Mouse (Mus musculus): ENCODE results near the gene Tenm2. TPM values are rescaled to one million over a fixed set of nuclear protein-coding genes. Genes with fewer than 3 reads are reported as not detected.
A peak's percentile ranks its signal among the peaks of the same experiment; 100 is the strongest.

Tenm2 gene
- 0.85 and 1.1 TPM in 2 replicates for total RNA-seq (2021)
- long read RNA-seq = 0 reads

GRCm38 (mm10) chr11:37235914-37236600, at the start of gene Tenm2:
Gene Tenm2 (minus strand): TSS chr11:37235964.
- peak; percentile 28 for DNase-seq

- no peak for DNase-seq
Measured at GRCm38 (mm10) chr11:37285186-37285585, 49.4 kb upstream of the Tenm2 start.

GRCm38 (mm10) chr11:37248796-37249195, 13.0 kb upstream of the Tenm2 start:
- no peak for DNase-seq

- no peak for DNase-seq
Measured at GRCm38 (mm10) chr11:37237096-37237725, 1.4 kb upstream of the Tenm2 start.

- peak; percentile 45 for DNase-seq
Measured at GRCm38 (mm10) chr11:37236601-37237083, 878 bp upstream of the Tenm2 start.

- no peak for DNase-seq
Measured at GRCm38 (mm10) chr11:37235021-37235795, 556 bp downstream of the Tenm2 start.

GRCm38 (mm10) chr11:37227404-37227803, 8.4 kb downstream of the Tenm2 start:
- no peak for DNase-seq

- no peak for DNase-seq
Measured at GRCm38 (mm10) chr11:37226943-37227342, 8.8 kb downstream of the Tenm2 start.

GRCm38 (mm10) chr11:37222737-37223136, 13.0 kb downstream of the Tenm2 start:
- DNase-seq = no peak

GRCm38 (mm10) chr11:37222056-37222455, 13.7 kb downstream of the Tenm2 start:
- DNase-seq = no peak

- no peak for DNase-seq
Measured at GRCm38 (mm10) chr11:37220921-37221320, 14.8 kb downstream of the Tenm2 start.

- peak; percentile 18 for DNase-seq
Measured at GRCm38 (mm10) chr11:37186132-37186531, 49.6 kb downstream of the Tenm2 start.

GRCm38 (mm10) chr11:37177426-37177825, 58.3 kb downstream of the Tenm2 start:
- no peak for DNase-seq

- DNase-seq = no peak
Measured at GRCm38 (mm10) chr11:37153933-37154880, 81.6 kb downstream of the Tenm2 start.

GRCm38 (mm10) chr11:37153382-37153781, 82.4 kb downstream of the Tenm2 start:
- no peak for DNase-seq

- no peak for DNase-seq
Measured at GRCm38 (mm10) chr11:37150011-37150410, 85.8 kb downstream of the Tenm2 start.

GRCm38 (mm10) chr11:37143996-37144395, 91.8 kb downstream of the Tenm2 start:
- DNase-seq = no peak

- no peak for DNase-seq
Measured at GRCm38 (mm10) chr11:37143478-37143877, 92.3 kb downstream of the Tenm2 start.

GRCm38 (mm10) chr11:37128893-37129292, 106.9 kb downstream of the Tenm2 start:
- DNase-seq = no peak

GRCm38 (mm10) chr11:37118058-37118457, 117.7 kb downstream of the Tenm2 start:
- no peak for DNase-seq

- no peak for DNase-seq
Measured at GRCm38 (mm10) chr11:37115188-37115587, 120.6 kb downstream of the Tenm2 start.

- DNase-seq = no peak
Measured at GRCm38 (mm10) chr11:37107069-37107468, 128.7 kb downstream of the Tenm2 start.
